Mouse (Mus musculus): Measurements from ENCODE around the gene Corin. TPM values are rescaled to one million over a fixed set of nuclear protein-coding genes. Genes with fewer than 3 reads are reported as not detected.

Corin gene
- polyA plus RNA-seq, 1 experiment from 2014 or later: 0.08 TPM

- H3K36me3 ChIP-seq: no peaks in the 10 kb centered on the region
- no peak overlapping the region for H3K9ac ChIP-seq (replicated peaks)
- H3K9me3 ChIP-seq: no peaks in the 10 kb centered on the region
- no peak for ATAC-seq (replicated peaks)
- no peak overlapping the region for H3K4me3 ChIP-seq
- 76% methylated on average over 4 of the region's 4 CpGs for WGBS
- no peak overlapping the region for H3K4me2 ChIP-seq (replicated peaks)
- H3K27me3 ChIP-seq: no peaks in the 10 kb centered on the region
- H3K4me1 ChIP-seq: 0 out of 2 replicates have a peak, but pooled peaks cover 5% of the 10 kb centered on the region
- H3K27ac ChIP-seq (replicated peaks): no peak overlapping the region
These were observed 138.5 kb downstream of the Corin start for GRCm38 (mm10) chr5:72365801-72366200.

- no peaks in the 10 kb centered on the region for H3K27me3 ChIP-seq
- no peaks in the 10 kb centered on the region for H3K9me3 ChIP-seq
- H3K4me3 ChIP-seq: no peak overlapping the region
- H3K4me2 ChIP-seq (replicated peaks): no peak overlapping the region
- no peak overlapping the region for H3K9ac ChIP-seq (replicated peaks)
- 21% methylated on average over 3 of the region's 3 CpGs for WGBS
- H3K4me1 ChIP-seq: 0 out of 2 replicates have a peak, but pooled peaks cover 5% of the 10 kb centered on the region
- no peaks in the 10 kb centered on the region for H3K36me3 ChIP-seq
- 0 out of 2 replicates have a peak, but pooled peaks have one; percentile 41 for ATAC-seq (replicated peaks)
- H3K27ac ChIP-seq (replicated peaks): no peak overlapping the region
These were observed 140.4 kb downstream of the Corin start for GRCm38 (mm10) chr5:72363838-72364237.

GRCm38 (mm10) chr5:72353746-72354145 lies 150.5 kb downstream of the Corin start:
- Histone ChIP-seq H3K9ac (replicated peaks) (no peak overlapping the region), H3K9me3 (no peaks in the 10 kb centered on the region), H3K4me2 (replicated peaks) (no peak overlapping the region), H3K36me3 (no peaks in the 10 kb centered on the region), H3K4me3 (no peak overlapping the region), H3K4me1 (no peaks in the 10 kb centered on the region), H3K27ac (replicated peaks) (no peak overlapping the region), H3K27me3 (no peaks in the 10 kb centered on the region)
- ATAC-seq (replicated peaks): no peak
- 75% methylated on average over 4 of the region's 4 CpGs for WGBS

- H3K9ac ChIP-seq (replicated peaks): no peak overlapping the region
- no peaks in the 10 kb centered on the region for H3K4me1 ChIP-seq
- peak; percentile 95 for ATAC-seq (replicated peaks)
- no peak overlapping the region for H3K4me2 ChIP-seq (replicated peaks)
- H3K4me3 ChIP-seq: no peak overlapping the region
- no peaks in the 10 kb centered on the region for H3K36me3 ChIP-seq
- no peaks in the 10 kb centered on the region for H3K27me3 ChIP-seq
- 35% methylated on average over 5 of the region's 5 CpGs for WGBS
- H3K27ac ChIP-seq (replicated peaks): no peak overlapping the region
- H3K9me3 ChIP-seq: no peaks in the 10 kb centered on the region
These were observed 154.1 kb downstream of the Corin start for GRCm38 (mm10) chr5:72350081-72350758.

- WGBS: 50% methylated on average over 2 of the region's 2 CpGs
These were observed 155.7 kb downstream of the Corin start for GRCm38 (mm10) chr5:72348591-72348990.

DNA sequence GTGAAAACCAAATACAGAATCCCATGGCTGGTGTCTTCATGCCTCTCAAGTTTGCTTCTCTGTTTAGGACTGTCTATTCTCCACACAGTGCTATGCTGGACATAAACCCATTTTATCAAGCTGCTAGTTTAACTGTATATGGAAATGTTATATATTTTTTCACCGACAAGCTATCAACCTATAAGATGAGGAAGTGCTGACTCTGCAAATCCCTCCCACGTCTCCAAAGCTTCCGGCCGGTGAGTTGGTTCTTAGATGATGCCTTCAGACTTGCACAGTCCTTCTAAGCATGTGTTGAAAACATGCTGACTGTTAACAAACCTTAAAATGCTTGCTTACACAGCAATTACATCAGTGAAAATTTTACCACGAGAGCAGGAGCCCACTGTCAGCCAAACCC lies 168.4 kb downstream of the Corin start:
- Histone ChIP-seq H3K36me3 (no peaks in the 10 kb centered on the region), H3K27me3 (no peaks in the 10 kb centered on the region), H3K4me1 (no peaks in the 10 kb centered on the region), H3K27ac (replicated peaks) (no peak overlapping the region), H3K4me2 (replicated peaks) (no peak overlapping the region), H3K9ac (replicated peaks) (no peak overlapping the region), H3K9me3 (no peaks in the 10 kb centered on the region), H3K4me3 (no peak overlapping the region)
- no peak for ATAC-seq (replicated peaks)
- 84% methylated on average over 5 of the region's 5 CpGs for WGBS

More at GRCm38 (mm10) chr5:72348591-72348990, 155.7 kb downstream of the Corin start:
- Histone ChIP-seq H3K27ac (replicated peaks) (no peak overlapping the region), H3K4me2 (replicated peaks) (no peak overlapping the region), H3K4me3 (no peak overlapping the region), H3K9ac (replicated peaks) (no peak overlapping the region), H3K27me3 (no peaks in the 10 kb centered on the region), H3K36me3 (no peaks in the 10 kb centered on the region), H3K4me1 (no peaks in the 10 kb centered on the region), H3K9me3 (no peaks in the 10 kb centered on the region)
- no peak for ATAC-seq (replicated peaks)

GRCm38 (mm10) chr5:72332901-72333300 lies 171.4 kb downstream of the Corin start:
- no peak; the same call in 1 of the 2 replicates for ATAC-seq (replicated peaks)
- 74% methylated on average over 10 of the region's 10 CpGs for WGBS

GRCm38 (mm10) chr5:72331217-72331616 lies 173.1 kb downstream of the Corin start:
- ATAC-seq (replicated peaks): no peak

More at GRCm38 (mm10) chr5:72332901-72333300, 171.4 kb downstream of the Corin start:
- no peaks in the 10 kb centered on the region for H3K36me3 ChIP-seq
- no peaks in the 10 kb centered on the region for H3K9me3 ChIP-seq
- H3K9ac ChIP-seq (replicated peaks): no peak overlapping the region
- no peak overlapping the region for H3K4me2 ChIP-seq (replicated peaks)
- H3K4me3 ChIP-seq: no peak overlapping the region
- H3K4me1 ChIP-seq: peaks cover 4% of the 10 kb centered on the region
- H3K27ac ChIP-seq (replicated peaks): no peak overlapping the region
- H3K27me3 ChIP-seq: no peaks in the 10 kb centered on the region

GRCm38 (mm10) chr5:72330648-72331047 lies 173.6 kb downstream of the Corin start:
- Histone ChIP-seq H3K4me2 (replicated peaks) (no peak overlapping the region), H3K27ac (replicated peaks) (no peak overlapping the region), H3K4me3 (no peak overlapping the region), H3K27me3 (no peaks in the 10 kb centered on the region), H3K36me3 (no peaks in the 10 kb centered on the region), H3K9ac (replicated peaks) (no peak overlapping the region), H3K4me1 (peaks cover 4% of the 10 kb centered on the region), H3K9me3 (no peaks in the 10 kb centered on the region)
- WGBS: 76% methylated on average over 11 of the region's 11 CpGs
- ATAC-seq (replicated peaks): no peak

More at GRCm38 (mm10) chr5:72331217-72331616, 173.1 kb downstream of the Corin start:
- Histone ChIP-seq H3K9ac (replicated peaks) (no peak overlapping the region), H3K36me3 (no peaks in the 10 kb centered on the region), H3K4me1 (peaks cover 4% of the 10 kb centered on the region), H3K9me3 (no peaks in the 10 kb centered on the region), H3K4me3 (no peak overlapping the region), H3K27ac (replicated peaks) (no peak overlapping the region), H3K4me2 (replicated peaks) (no peak overlapping the region), H3K27me3 (no peaks in the 10 kb centered on the region)
- 75% methylated on average over 2 of the region's 2 CpGs for WGBS

DNA sequence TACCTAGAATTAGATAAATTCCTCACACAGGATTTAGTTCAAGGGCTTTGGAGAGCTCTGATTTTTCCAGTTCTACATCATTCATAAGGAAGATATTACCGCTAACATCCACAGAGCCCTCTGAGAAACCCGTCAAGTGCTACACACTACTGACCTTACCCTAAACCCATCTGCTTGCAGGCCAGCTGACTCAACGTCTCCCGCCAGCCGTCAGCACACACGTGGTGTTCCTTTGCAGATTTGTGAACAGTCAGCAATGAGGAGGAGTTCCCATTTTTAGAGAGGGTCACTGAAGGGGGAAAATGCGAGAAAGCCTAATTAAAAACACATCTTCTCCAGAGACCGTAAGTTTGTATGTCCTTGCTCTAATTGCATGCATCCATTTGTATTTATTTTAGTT lies 174.8 kb downstream of the Corin start:
- WGBS: 37% methylated on average over 8 of the region's 8 CpGs
- Histone ChIP-seq H3K27me3 (no peaks in the 10 kb centered on the region), H3K9ac (replicated peaks) (no peak overlapping the region), H3K4me3 (no peak overlapping the region), H3K9me3 (no peaks in the 10 kb centered on the region), H3K4me1 (peaks cover 4% of the 10 kb centered on the region), H3K4me2 (replicated peaks) (no peak overlapping the region), H3K27ac (replicated peaks) (no peak overlapping the region), H3K36me3 (no peaks in the 10 kb centered on the region)
- peak; percentile 70; the same call in 1 of the 2 replicates for ATAC-seq (replicated peaks)

DNA sequence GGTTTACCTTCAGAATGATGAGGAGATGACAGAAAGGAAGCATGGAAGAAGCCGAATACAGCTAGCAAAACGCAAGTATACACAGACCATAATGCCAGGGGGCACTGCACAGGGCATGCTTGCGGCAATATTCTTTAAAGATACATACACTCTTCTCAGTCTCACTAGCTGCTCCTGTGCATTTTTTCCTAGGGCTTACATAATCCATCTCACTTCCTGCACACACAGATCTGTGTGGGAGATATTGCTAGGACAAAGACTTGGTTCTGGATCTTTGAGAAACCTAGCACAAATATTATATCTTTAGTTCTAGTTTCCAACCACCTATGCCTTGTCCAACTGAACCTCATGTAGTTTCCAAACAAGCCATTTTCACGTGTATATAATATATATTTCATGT lies 189.0 kb downstream of the Corin start:
- no peaks in the 10 kb centered on the region for H3K36me3 ChIP-seq
- H3K9me3 ChIP-seq: no peaks in the 10 kb centered on the region
- no peak for ATAC-seq (replicated peaks)
- no peak overlapping the region for H3K4me3 ChIP-seq
- no peak overlapping the region for H3K27ac ChIP-seq (replicated peaks)
- H3K27me3 ChIP-seq: no peaks in the 10 kb centered on the region
- H3K4me1 ChIP-seq: no peaks in the 10 kb centered on the region
- H3K9ac ChIP-seq (replicated peaks): no peak overlapping the region
- H3K4me2 ChIP-seq (replicated peaks): no peak overlapping the region
- 82% methylated on average over 4 of the region's 4 CpGs for WGBS

- Histone ChIP-seq H3K4me3 (no peak overlapping the region), H3K36me3 (no peaks in the 10 kb centered on the region), H3K9ac (replicated peaks) (no peak overlapping the region), H3K27ac (replicated peaks) (no peak overlapping the region; the same call in 1 of the 2 replicates), H3K4me1 (0 out of 2 replicates have a peak, but pooled peaks cover 2% of the 10 kb centered on the region), H3K27me3 (no peaks in the 10 kb centered on the region), H3K4me2 (replicated peaks) (no peak overlapping the region), H3K9me3 (no peaks in the 10 kb centered on the region)
- 53% methylated on average over 10 of the region's 10 CpGs for WGBS
- ATAC-seq (replicated peaks): 0 out of 2 replicates have a peak, but pooled peaks have one; percentile 43
These were observed 205.7 kb downstream of the Corin start for GRCm38 (mm10) chr5:72298418-72299104.

Measured in forebrain, embryonic 15.5 days (tissue).